Mouse (Mus musculus) lung, postnatal 14 days (tissue): ENCODE data around the gene Abca1.
A peak's percentile ranks its signal among the peaks of the same experiment; 100 is the strongest.

Source experiments
- DNase-seq: peaks from one replicate; pipeline ENCODE4 v3.0.0; 2021

The Abca1 gene

GRCm38 (mm10) chr4:53148817-53149216, 10.9 kb downstream of the Abca1 start:
- DNase-seq = no peak

- no peak for DNase-seq
These were observed 12.2 kb downstream of the Abca1 start for GRCm38 (mm10) chr4:53147454-53147853.

GRCm38 (mm10) chr4:53147046-53147445, 12.6 kb downstream of the Abca1 start:
- DNase-seq = no peak

GRCm38 (mm10) chr4:53146227-53146949, 13.3 kb downstream of the Abca1 start:
- peak; percentile 42 for DNase-seq

GRCm38 (mm10) chr4:53145434-53146168, 14.1 kb downstream of the Abca1 start:
- DNase-seq = no peak

- no peak for DNase-seq
These were observed 15.1 kb downstream of the Abca1 start for GRCm38 (mm10) chr4:53144571-53144970.

- no peak for DNase-seq
These were observed 15.7 kb downstream of the Abca1 start for GRCm38 (mm10) chr4:53144021-53144420.

GRCm38 (mm10) chr4:53140678-53141077, 19.0 kb downstream of the Abca1 start:
- no peak for DNase-seq

GRCm38 (mm10) chr4:53139495-53139894, 20.2 kb downstream of the Abca1 start:
- DNase-seq = no peak

GRCm38 (mm10) chr4:53138974-53139373, 20.7 kb downstream of the Abca1 start:
- no peak for DNase-seq

- no peak for DNase-seq
These were observed 22.6 kb downstream of the Abca1 start for GRCm38 (mm10) chr4:53137087-53137486.

- DNase-seq = no peak
These were observed 24.9 kb downstream of the Abca1 start for GRCm38 (mm10) chr4:53134816-53135215.

- no peak for DNase-seq
These were observed 25.7 kb downstream of the Abca1 start for GRCm38 (mm10) chr4:53133995-53134394.

GRCm38 (mm10) chr4:53131538-53131937, 28.2 kb downstream of the Abca1 start:
- DNase-seq = no peak

GRCm38 (mm10) chr4:53130622-53131517, 28.8 kb downstream of the Abca1 start:
- DNase-seq = no peak

- DNase-seq = no peak
These were observed 29.9 kb downstream of the Abca1 start for GRCm38 (mm10) chr4:53129716-53130301.

GRCm38 (mm10) chr4:53127266-53127665, 32.4 kb downstream of the Abca1 start:
- no peak for DNase-seq

GRCm38 (mm10) chr4:53126794-53127193, 32.9 kb downstream of the Abca1 start:
- DNase-seq = no peak

- DNase-seq = no peak
These were observed 34.7 kb downstream of the Abca1 start for GRCm38 (mm10) chr4:53124837-53125490.

GRCm38 (mm10) chr4:53122310-53122709, 37.4 kb downstream of the Abca1 start:
- no peak for DNase-seq

- peak; percentile 59 for DNase-seq
These were observed 38.0 kb downstream of the Abca1 start for GRCm38 (mm10) chr4:53121516-53122227.

- DNase-seq = no peak
These were observed 38.6 kb downstream of the Abca1 start for GRCm38 (mm10) chr4:53121084-53121483.
